Mouse (Mus musculus) embryonic fibroblast, embryonic 13.5 days (primary cell): ENCODE results near the gene Dab2ip.

ENCODE experiments used
- CTCF ChIP-seq: IDR thresholded peaks from 2 replicates; pipeline ENCODE4 v1.5.1; 2011; ENCODE audit warnings: mild to moderate bottlenecking, control low read depth, low read length, moderate library complexity, borderline replicate concordance; ENCODE audit not compliant: insufficient read depth
- POLR2A ChIP-seq: IDR thresholded peaks from 2 replicates; pipeline ENCODE4 v1.6.1; 2011; ENCODE audit warnings: low read depth, mild to moderate bottlenecking, control low read depth, low read length, moderate library complexity

GRCm38 (mm10) chr2:35649708-35650107 is 91.6 kb downstream of the Dab2ip start:
- TF ChIP-seq POLR2A (no peak), CTCF (peak; percentile 77)
